Comparison of ENCODE assay signal across 41 mouse cellular contexts in genomic region chr6:40544690-40545089, GRCm38 (mm10). TPM values are rescaled to one million over a fixed set of nuclear protein-coding genes. Genes with fewer than 3 reads are reported as not detected.
"Had no signal": no experiment of that assay in that cellular context is flagged by ENCODE, and none has a peak within 500 bp of the region (broad histone marks: within the 10 kb centered on the region; RNA-seq: fewer than 3 reads in every experiment).

No protein-coding gene starts in this region.

- H3K4me2 ChIP-seq: heart, embryonic 12.5 days; hindbrain, embryonic 13.5 days; hindbrain, embryonic 15.5 days; limb, embryonic 13.5 days; limb, embryonic 15.5 days; liver, embryonic 13.5 days; liver, embryonic 15.5 days had no signal

- H3K4me3 ChIP-seq: gastrocnemius, adult 2 months; heart, embryonic 10.5 days; heart, embryonic 12.5 days; hindbrain, embryonic 13.5 days; hindbrain, embryonic 15.5 days; layer of hippocampus, adult 2 months; limb, embryonic 13.5 days; limb, embryonic 15.5 days; liver, embryonic 13.5 days; liver, embryonic 15.5 days had no signal

- H3K36me3 ChIP-seq: heart, embryonic 10.5 days; heart, embryonic 12.5 days; hindbrain, embryonic 13.5 days; hindbrain, embryonic 15.5 days; limb, embryonic 13.5 days; limb, embryonic 15.5 days; liver, embryonic 13.5 days; liver, embryonic 15.5 days had no signal

- H3K27ac ChIP-seq: gastrocnemius, adult 2 months; heart, embryonic 10.5 days; hindbrain, embryonic 13.5 days; hindbrain, embryonic 15.5 days; hindbrain, postnatal 0 days; layer of hippocampus, adult 2 months; limb, embryonic 13.5 days; limb, embryonic 15.5 days; liver, embryonic 13.5 days; liver, embryonic 15.5 days had no signal

- ATAC-seq: hindbrain, postnatal 0 days; intestine, embryonic 16.5 days had no signal

- H3K9ac ChIP-seq: heart, embryonic 12.5 days; hindbrain, embryonic 13.5 days; hindbrain, embryonic 15.5 days; limb, embryonic 13.5 days; limb, embryonic 15.5 days; liver, embryonic 13.5 days; liver, embryonic 15.5 days had no signal

- H3K9me3 ChIP-seq: heart, embryonic 10.5 days; heart, embryonic 12.5 days; hindbrain, embryonic 13.5 days; hindbrain, embryonic 15.5 days; limb, embryonic 13.5 days; limb, embryonic 15.5 days; liver, embryonic 13.5 days; liver, embryonic 15.5 days had no signal

- H3K4me1 ChIP-seq: heart, embryonic 10.5 days; heart, embryonic 12.5 days; hindbrain, embryonic 13.5 days; hindbrain, embryonic 15.5 days; limb, embryonic 13.5 days; limb, embryonic 15.5 days; liver, embryonic 13.5 days; liver, embryonic 15.5 days had no signal

- DNase-seq: gastrocnemius, adult 2 months; gastrocnemius, postnatal 10 days; gastrocnemius, postnatal 25 days; heart, adult 18-20 months; heart, postnatal 10 days; heart, postnatal 36 days; kidney, adult 18-20 months; kidney, adult 8-10 months; kidney, postnatal 10 days; kidney, postnatal 25 days; kidney, postnatal 4 days; layer of hippocampus, postnatal 36 days; left cerebral cortex, postnatal 4 days; liver, embryonic 13.5 days had no signal

- H3K27me3 ChIP-seq: heart, embryonic 12.5 days; hindbrain, embryonic 13.5 days; hindbrain, embryonic 15.5 days; limb, embryonic 13.5 days; limb, embryonic 15.5 days; liver, embryonic 13.5 days; liver, embryonic 15.5 days had no signal

RNA-seq across cellular contexts. Expression of gene Olfr461, which starts 10.2 kb away (rescaled TPM):
- total RNA-seq: gastrocnemius, adult 2 months; gastrocnemius, postnatal 10 days; gastrocnemius, postnatal 25 days; gastrocnemius, postnatal 4 days; heart, adult 18-20 months; heart, adult 8-10 months; heart, postnatal 10 days; heart, postnatal 36 days; hematopoietic stem cell, adult 5-6 weeks; hindbrain, postnatal 0 days; layer of hippocampus, adult 2 months; layer of hippocampus, postnatal 10 days; layer of hippocampus, postnatal 36 days; left cerebral cortex, adult 18-20 months; left cerebral cortex, adult 8-10 months; left cerebral cortex, postnatal 10 days; left cerebral cortex, postnatal 25 days; left cerebral cortex, postnatal 4 days; liver, adult 2 months had no signal
- polyA plus RNA-seq: frontal cortex, adult 2 months; heart, embryonic 10.5 days; heart, embryonic 12.5 days; heart, embryonic 14.5 days; heart, embryonic 16.5 days; hindbrain, embryonic 11.5 days; intestine, embryonic 14.5 days; intestine, embryonic 16.5 days; liver, adult 2 months; liver, embryonic 13.5 days; liver, embryonic 15.5 days had no signal

RNA-seq across cellular contexts. Expression of gene Olfr460, which starts 24.6 kb away (rescaled TPM):
- total RNA-seq: gastrocnemius, adult 2 months; gastrocnemius, postnatal 10 days; gastrocnemius, postnatal 25 days; gastrocnemius, postnatal 4 days; heart, adult 18-20 months; heart, adult 8-10 months; heart, postnatal 10 days; heart, postnatal 36 days; hematopoietic stem cell, adult 5-6 weeks; hindbrain, postnatal 0 days; layer of hippocampus, adult 2 months; layer of hippocampus, postnatal 10 days; layer of hippocampus, postnatal 36 days; left cerebral cortex, adult 18-20 months; left cerebral cortex, adult 8-10 months; left cerebral cortex, postnatal 10 days; left cerebral cortex, postnatal 25 days; left cerebral cortex, postnatal 4 days; liver, adult 2 months had no signal
- polyA plus RNA-seq: heart, embryonic 10.5 days; heart, embryonic 12.5 days; heart, embryonic 14.5 days; heart, embryonic 16.5 days; hindbrain, embryonic 11.5 days; hindbrain, embryonic 13.5 days; hindbrain, embryonic 15.5 days; hindbrain, postnatal 0 days; intestine, embryonic 14.5 days; intestine, embryonic 16.5 days; kidney, embryonic 14.5 days; kidney, embryonic 16.5 days; limb, embryonic 13.5 days; limb, embryonic 15.5 days; liver, adult 2 months; liver, embryonic 13.5 days; liver, embryonic 15.5 days had no signal

RNA-seq across cellular contexts. Expression of gene Prss37, which starts 25.4 kb away (rescaled TPM):
- total RNA-seq: gastrocnemius, adult 2 months; gastrocnemius, postnatal 10 days; gastrocnemius, postnatal 25 days; gastrocnemius, postnatal 4 days; heart, adult 18-20 months; heart, adult 8-10 months; heart, postnatal 10 days; heart, postnatal 36 days; hematopoietic stem cell, adult 5-6 weeks; hindbrain, postnatal 0 days; layer of hippocampus, adult 2 months; layer of hippocampus, postnatal 10 days; layer of hippocampus, postnatal 36 days; left cerebral cortex, adult 18-20 months; left cerebral cortex, adult 8-10 months; left cerebral cortex, postnatal 10 days; left cerebral cortex, postnatal 25 days; left cerebral cortex, postnatal 4 days; liver, adult 2 months had no signal
- polyA plus RNA-seq: frontal cortex, adult 2 months; heart, embryonic 12.5 days; heart, embryonic 14.5 days; heart, embryonic 16.5 days; hindbrain, embryonic 13.5 days; hindbrain, embryonic 15.5 days; hindbrain, postnatal 0 days; intestine, embryonic 14.5 days; intestine, embryonic 16.5 days; kidney, embryonic 14.5 days; kidney, embryonic 16.5 days; limb, embryonic 11.5 days; limb, embryonic 13.5 days; limb, embryonic 15.5 days; liver, adult 2 months; liver, embryonic 13.5 days; liver, embryonic 15.5 days had no signal

RNA-seq across cellular contexts. Expression of gene Clec5a, which starts 40.9 kb away (rescaled TPM):
- polyA plus RNA-seq: liver, adult 2 months had no signal

RNA-seq across cellular contexts. Expression of gene Tas2r108, which starts 51.4 kb away (rescaled TPM):
- total RNA-seq: gastrocnemius, adult 2 months; gastrocnemius, postnatal 10 days; gastrocnemius, postnatal 25 days; gastrocnemius, postnatal 4 days; heart, adult 18-20 months; heart, adult 8-10 months; heart, postnatal 10 days; heart, postnatal 36 days; hematopoietic stem cell, adult 5-6 weeks; hindbrain, postnatal 0 days; layer of hippocampus, postnatal 10 days; left cerebral cortex, adult 8-10 months; left cerebral cortex, postnatal 10 days; left cerebral cortex, postnatal 4 days; liver, adult 2 months had no signal
- polyA plus RNA-seq: heart, embryonic 10.5 days; heart, embryonic 12.5 days; heart, embryonic 14.5 days; heart, embryonic 16.5 days; hindbrain, embryonic 13.5 days; hindbrain, postnatal 0 days; intestine, embryonic 14.5 days; intestine, embryonic 16.5 days; kidney, embryonic 14.5 days; kidney, embryonic 16.5 days; limb, embryonic 13.5 days; limb, embryonic 15.5 days; liver, adult 2 months; liver, embryonic 13.5 days; liver, embryonic 15.5 days had no signal
